Mouse (Mus musculus) G1E (cell line): ENCODE results near the gene Fam89b.

Source experiments
- CTCF ChIP-seq: IDR thresholded peaks from 2 replicates; pipeline ENCODE4 v1.5.1; 2012; ENCODE audit warnings: low read depth, low read length, inconsistent platforms, mixed read lengths
- GATA1 ChIP-seq: IDR thresholded peaks from 2 replicates; pipeline ENCODE4 v1.6.1; 2012; ENCODE audit warnings: borderline replicate concordance, low read length, inconsistent platforms, mixed read lengths
- POLR2AphosphoS5 ChIP-seq: IDR thresholded peaks from 2 replicates; pipeline ENCODE4 v1.6.1; 2012; ENCODE audit warnings: low read depth, low read length, inconsistent platforms; ENCODE audit not compliant: insufficient replicate concordance
- TAL1 ChIP-seq: conservative IDR thresholded peaks from 2 replicates; pipeline ENCODE4 v1.6.1; 2012; ENCODE audit warnings: low read depth, low read length, inconsistent platforms, mixed read lengths

- no peak for TF ChIP-seq CTCF
- TF ChIP-seq GATA1, result no peak
- TF ChIP-seq POLR2AphosphoS5, result no peak
- TF ChIP-seq TAL1, result no peak
These were observed 36.5 kb downstream of the Fam89b start for GRCm38 (mm10) chr19:5692913-5693396.
